Mouse (Mus musculus) midbrain, embryonic 14.5 days (tissue): ENCODE data around the gene Gm32742. TPM values are rescaled to one million over a fixed set of nuclear protein-coding genes. Genes with fewer than 3 reads are reported as not detected.
"Not testable (repeated sequence)": the region's sequence is repeated elsewhere in the genome, so short reads cannot be mapped to it uniquely, and the experiment has no call there.

Experiments used
- ATAC-seq: fragments of 200-750 bp; cut with Nextera tagmentation; 2 replicates; pipeline ENCODE4 v1.8.0; 2017; ENCODE audit warnings: moderate number of reproducible peaks, moderate library complexity; ENCODE audit not compliant: low FRiP score, low TSS enrichment
- DNase-seq: peaks from one replicate; pipeline ENCODE4 v3.0.0-alpha.2; 2015
- H3K27ac ChIP-seq: fragments of 300-500 bp; sonication (generic); replicated peaks from 2 replicates; pipeline ENCODE4 v1.5.1; 2014; ENCODE audit warnings: mild to moderate bottlenecking, low read depth, low read length, moderate library complexity
- H3K27me3 ChIP-seq: fragments of 300-500 bp; sonication (generic); 2 replicates; pipeline ENCODE4 v1.6.1; 2014; ENCODE audit warnings: low read length, control low read depth, mixed read lengths; ENCODE audit not compliant: control insufficient read depth, insufficient read depth
- H3K36me3 ChIP-seq: fragments of 300-500 bp; sonication (generic); 2 replicates; pipeline ENCODE4 v1.6.1; 2014; ENCODE audit warnings: low read length, control low read depth; ENCODE audit not compliant: control insufficient read depth, insufficient read depth
- H3K4me1 ChIP-seq: fragments of 300-500 bp; sonication (generic); 2 replicates; pipeline ENCODE4 v1.6.1; 2014; ENCODE audit warnings: mild to moderate bottlenecking, antibody characterized with exemption, low read length, control low read depth; ENCODE audit not compliant: control insufficient read depth, insufficient read depth
- H3K4me2 ChIP-seq: fragments of 300-500 bp; sonication (generic); 2 replicates; pipeline ENCODE4 v1.6.1; 2014; ENCODE audit warnings: mild to moderate bottlenecking, low read length, moderate library complexity
- H3K4me3 ChIP-seq: fragments of 300-500 bp; sonication (generic); replicated peaks from 2 replicates; pipeline ENCODE4 v1.5.1; 2014; ENCODE audit warnings: low read depth, low read length
- H3K9ac ChIP-seq: fragments of 300-500 bp; sonication (generic); replicated peaks from 2 replicates; pipeline ENCODE4 v1.6.1; 2014; ENCODE audit warnings: mild to moderate bottlenecking, low read length, moderate library complexity
- H3K9me3 ChIP-seq: fragments of 300-500 bp; sonication (generic); 2 replicates; pipeline ENCODE4 v1.6.1; 2016; ENCODE audit warnings: low read length, control low read depth, mixed read lengths; ENCODE audit not compliant: control insufficient read depth
- WGBS: fragments of 180-500 bp; shearing (Covaris S2); extraction: QIAGEN DNeasy Blood & Tissue Kit; methylation state at CpG from one replicate; pipeline ENCODE4 v1.1.7; 2014; 5-methylcytosine and 5-hydroxymethylcytosine counted together
- polyA plus RNA-seq: library from polyadenylated mRNA; unstranded; fragments of >200 nt; fragmentation: Nextera tagmentation; extraction: Ambion mirVana; gene quantifications from 2 replicates; pipeline ENCODE4 v1.2.1, GENCODE M21; 2014

Gene Gm32742
- polyA plus RNA-seq, 1 experiment from 2014 or later, result 0.03 TPM

GRCm38 (mm10) chr9:51139401-51139800 is 25.9 kb downstream of the Gm32742 start:
- H3K27ac ChIP-seq, result not testable (repeated sequence)

GRCm38 (mm10) chr9:51138301-51138700 is 27.0 kb downstream of the Gm32742 start:
- H3K9ac ChIP-seq, result no peak overlapping the region
- no peak overlapping the region for H3K27ac ChIP-seq
- no peaks in the 10 kb centered on the region for H3K4me1 ChIP-seq
- ATAC-seq (no peak), DNase-seq (no peak)
- 92% methylated on average over 1 of the region's 1 CpGs for WGBS
- H3K4me2 ChIP-seq, result no peak overlapping the region
- H3K36me3 ChIP-seq, result no peaks in the 10 kb centered on the region
- H3K4me3 ChIP-seq, result no peak overlapping the region
- H3K9me3 ChIP-seq, result no peaks in the 10 kb centered on the region
- H3K27me3 ChIP-seq, result no peaks in the 10 kb centered on the region

More at GRCm38 (mm10) chr9:51139401-51139800, 25.9 kb downstream of the Gm32742 start:
- WGBS, result 90% methylated on average over 1 of the region's 1 CpGs
- H3K9ac ChIP-seq, H3K36me3 ChIP-seq, H3K9me3 ChIP-seq, H3K4me1 ChIP-seq, H3K4me3 ChIP-seq, H3K27me3 ChIP-seq, DNase-seq, H3K4me2 ChIP-seq, ATAC-seq: not testable (repeated sequence)

DNA sequence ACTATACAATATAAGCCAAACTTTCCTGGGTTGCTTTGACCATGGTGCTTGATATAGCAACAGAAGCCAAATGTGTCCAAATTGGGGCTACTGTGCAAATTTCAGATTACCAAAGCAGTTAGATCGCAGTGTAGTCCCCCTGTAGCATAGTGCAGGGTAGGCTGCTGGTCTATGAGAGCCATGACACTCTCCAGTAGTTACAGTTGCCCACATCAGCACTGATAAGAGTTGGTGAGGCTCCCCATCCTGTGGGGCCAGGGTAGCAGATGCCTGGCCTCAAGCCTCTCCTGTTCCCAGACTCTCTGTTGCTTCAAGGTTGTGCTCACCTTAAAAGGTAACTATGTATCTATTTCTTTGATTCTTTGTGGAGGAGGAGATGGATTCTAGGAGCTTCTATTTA is 27.5 kb downstream of the Gm32742 start:
- DNase-seq, result no peak
- no peaks in the 10 kb centered on the region for H3K4me1 ChIP-seq
- no peak overlapping the region for H3K4me3 ChIP-seq
- no peak for ATAC-seq
- H3K4me2 ChIP-seq, result no peak overlapping the region
- no peak overlapping the region for H3K9ac ChIP-seq
- no peak overlapping the region for H3K27ac ChIP-seq
- H3K36me3 ChIP-seq, result no peaks in the 10 kb centered on the region
- no peaks in the 10 kb centered on the region for H3K9me3 ChIP-seq
- WGBS, result 86% methylated on average over 1 of the region's 1 CpGs
- H3K27me3 ChIP-seq, result no peaks in the 10 kb centered on the region

- no peak overlapping the region for H3K9ac ChIP-seq
- no peak overlapping the region for H3K4me3 ChIP-seq
- H3K4me1 ChIP-seq, result no peaks in the 10 kb centered on the region
- DNase-seq (no peak), ATAC-seq (no peak)
- 88% methylated on average over 4 of the region's 4 CpGs for WGBS
- H3K36me3 ChIP-seq, result no peaks in the 10 kb centered on the region
- no peak overlapping the region for H3K4me2 ChIP-seq
- H3K27me3 ChIP-seq, result no peaks in the 10 kb centered on the region
- H3K27ac ChIP-seq, result no peak overlapping the region
- H3K9me3 ChIP-seq, result no peaks in the 10 kb centered on the region
These were observed 27.9 kb downstream of the Gm32742 start for GRCm38 (mm10) chr9:51137432-51137831.

GRCm38 (mm10) chr9:51136985-51137384 is 28.3 kb downstream of the Gm32742 start:
- no peak overlapping the region for H3K4me2 ChIP-seq
- H3K27me3 ChIP-seq, result no peaks in the 10 kb centered on the region
- WGBS, result 62% methylated on average over 3 of the region's 3 CpGs
- H3K27ac ChIP-seq, result no peak overlapping the region
- H3K4me3 ChIP-seq, result no peak overlapping the region
- no peak overlapping the region for H3K9ac ChIP-seq
- no peaks in the 10 kb centered on the region for H3K36me3 ChIP-seq
- no peaks in the 10 kb centered on the region for H3K9me3 ChIP-seq
- DNase-seq, result peak; percentile 29
- ATAC-seq, result no peak
- no peaks in the 10 kb centered on the region for H3K4me1 ChIP-seq

- ATAC-seq, result no peak
- Histone ChIP-seq H3K27ac (no peak overlapping the region), H3K36me3 (no peaks in the 10 kb centered on the region), H3K9me3 (no peaks in the 10 kb centered on the region), H3K4me2 (no peak overlapping the region), H3K4me3 (no peak overlapping the region), H3K27me3 (no peaks in the 10 kb centered on the region), H3K9ac (no peak overlapping the region), H3K4me1 (no peaks in the 10 kb centered on the region)
- no peak for DNase-seq
- 68% methylated on average over 4 of the region's 4 CpGs for WGBS
These were observed 50.5 kb downstream of the Gm32742 start for GRCm38 (mm10) chr9:51114767-51115166.

DNA sequence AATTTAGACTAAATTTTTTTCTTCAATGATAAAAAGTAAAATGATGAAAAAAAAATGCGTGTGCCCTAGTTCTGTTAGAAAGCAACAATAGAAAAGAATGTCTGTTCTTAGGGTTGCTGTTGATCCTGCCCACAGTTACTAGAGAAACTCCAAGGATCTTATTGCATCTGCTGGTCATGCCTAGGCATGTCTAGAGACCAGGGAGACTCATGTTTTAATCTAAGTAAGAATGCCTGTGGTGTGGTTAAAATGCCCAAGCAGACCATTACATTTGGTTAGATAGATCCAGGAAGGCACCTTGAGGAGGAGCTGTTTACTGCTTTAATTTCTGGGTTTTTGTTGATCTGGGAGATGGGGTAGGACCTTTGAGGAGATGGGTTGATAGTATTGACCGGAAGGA is 59.6 kb downstream of the Gm32742 start:
- WGBS, result 88% methylated on average over 2 of the region's 2 CpGs

DNA sequence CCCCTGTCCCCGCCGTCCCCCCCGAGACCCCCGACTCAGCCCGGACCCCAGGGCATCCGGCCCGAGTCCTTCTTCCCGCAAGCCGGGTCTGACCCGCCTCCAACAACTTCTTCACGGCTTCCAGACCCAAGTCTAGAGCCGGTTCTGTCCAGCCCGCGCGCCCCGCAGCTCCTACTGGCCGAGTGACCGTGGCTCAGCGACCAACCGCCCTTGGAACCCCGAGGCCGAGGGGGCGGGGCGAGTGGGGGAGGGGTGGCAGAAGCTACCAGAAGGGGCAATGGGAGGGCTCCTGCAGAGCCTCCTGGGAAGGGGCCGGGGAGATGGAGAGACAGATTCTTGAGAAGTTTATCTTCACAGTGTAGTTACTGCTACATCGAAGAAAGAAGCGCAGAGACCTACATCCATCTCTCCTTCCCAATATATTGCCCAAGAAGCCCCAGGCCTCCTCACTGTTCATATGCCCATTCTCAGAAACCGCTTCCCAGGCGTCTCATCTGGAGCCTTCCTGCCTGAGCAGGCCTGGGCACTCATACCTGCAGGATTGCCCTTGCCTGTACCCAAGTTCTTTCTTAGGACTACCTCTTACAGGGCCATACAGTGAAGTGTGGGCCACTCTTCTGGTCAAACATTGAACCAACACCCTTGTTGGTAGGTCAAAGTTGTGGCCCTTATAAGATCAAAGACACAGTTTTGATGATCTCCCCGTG is 61.4 kb downstream of the Gm32742 start:
- H3K27ac ChIP-seq, result no peak overlapping the region
- H3K9me3 ChIP-seq, result no peaks in the 10 kb centered on the region
- DNase-seq (peak; percentile 53), ATAC-seq (peak; percentile 53; the same call in 1 of the 2 replicates)
- H3K27me3 ChIP-seq, result 0 out of 2 replicates have a peak, but pooled peaks cover 6% of the 10 kb centered on the region
- H3K36me3 ChIP-seq, result no peaks in the 10 kb centered on the region
- H3K9ac ChIP-seq, result peak overlapping the region; percentile 64
- peak overlapping the region; percentile 54 for H3K4me3 ChIP-seq
- 11% methylated on average over 30 of the region's 30 CpGs for WGBS
- H3K4me2 ChIP-seq, result peak overlapping the region; percentile 100
- 0 out of 2 replicates have a peak, but pooled peaks cover 9% of the 10 kb centered on the region for H3K4me1 ChIP-seq

More for the DNA sequence above, 59.6 kb downstream of the Gm32742 start:
- Histone ChIP-seq H3K4me1 (0 out of 2 replicates have a peak, but pooled peaks cover 9% of the 10 kb centered on the region), H3K36me3 (no peaks in the 10 kb centered on the region), H3K4me2 (no peak overlapping the region), H3K27ac (no peak overlapping the region), H3K27me3 (0 out of 2 replicates have a peak, but pooled peaks cover 6% of the 10 kb centered on the region), H3K9ac (no peak overlapping the region), H3K9me3 (no peaks in the 10 kb centered on the region), H3K4me3 (no peak overlapping the region)
- ATAC-seq, result no peak
- DNase-seq, result no peak
